Mouse (Mus musculus) kidney, adult 9 months (tissue): ENCODE data around the gene Cog2.
A peak's percentile ranks its signal among the peaks of the same experiment; 100 is the strongest.

Source experiments
- DNase-seq: peaks from one replicate; pipeline ENCODE4 v3.0.0; 2022

Gene Cog2

GRCm38 (mm10) chr8:124520249-124521080, at the start of gene Cog2:
Cog2 (plus strand) TSS chr8:124520767.
- DNase-seq, result peak; percentile 90

GRCm38 (mm10) chr8:124475690-124476089, 44.9 kb upstream of the Cog2 start:
- DNase-seq, result no peak

- DNase-seq, result no peak
Measured at GRCm38 (mm10) chr8:124476701-124477100, 43.9 kb upstream of the Cog2 start.

- DNase-seq, result no peak
Measured at GRCm38 (mm10) chr8:124479251-124479650, 41.3 kb upstream of the Cog2 start.

- DNase-seq, result no peak
Measured at GRCm38 (mm10) chr8:124480321-124480720, 40.2 kb upstream of the Cog2 start.

- DNase-seq, result no peak
Measured at GRCm38 (mm10) chr8:124482790-124483189, 37.8 kb upstream of the Cog2 start.

GRCm38 (mm10) chr8:124483356-124484115, 37.0 kb upstream of the Cog2 start:
- DNase-seq, result peak; percentile 47

- peak; percentile 67 for DNase-seq
Measured at GRCm38 (mm10) chr8:124489311-124489710, 31.3 kb upstream of the Cog2 start.

GRCm38 (mm10) chr8:124489786-124490185, 30.8 kb upstream of the Cog2 start:
- DNase-seq, result peak; percentile 33

- DNase-seq, result peak; percentile 91
Measured at GRCm38 (mm10) chr8:124494397-124494796, 26.2 kb upstream of the Cog2 start.

GRCm38 (mm10) chr8:124494955-124495354, 25.6 kb upstream of the Cog2 start:
- DNase-seq, result no peak

GRCm38 (mm10) chr8:124495676-124496075, 24.9 kb upstream of the Cog2 start:
- DNase-seq, result no peak

GRCm38 (mm10) chr8:124496266-124496665, 24.3 kb upstream of the Cog2 start:
- DNase-seq, result no peak

GRCm38 (mm10) chr8:124496871-124497270, 23.7 kb upstream of the Cog2 start:
- no peak for DNase-seq

GRCm38 (mm10) chr8:124498398-124498797, 22.2 kb upstream of the Cog2 start:
- DNase-seq, result no peak

- peak; percentile 40 for DNase-seq
Measured at GRCm38 (mm10) chr8:124499236-124499937, 21.2 kb upstream of the Cog2 start.

GRCm38 (mm10) chr8:124499938-124500239, 20.7 kb upstream of the Cog2 start:
- no peak for DNase-seq

GRCm38 (mm10) chr8:124505626-124506025, 14.9 kb upstream of the Cog2 start:
- DNase-seq, result no peak

- no peak for DNase-seq
Measured at GRCm38 (mm10) chr8:124507572-124508320, 12.8 kb upstream of the Cog2 start.

- DNase-seq, result no peak
Measured at GRCm38 (mm10) chr8:124508321-124508695, 12.3 kb upstream of the Cog2 start.

GRCm38 (mm10) chr8:124509156-124509555, 11.4 kb upstream of the Cog2 start:
- no peak for DNase-seq

- DNase-seq, result no peak
Measured at GRCm38 (mm10) chr8:124516039-124516438, 4.5 kb upstream of the Cog2 start.

- DNase-seq, result no peak
Measured at GRCm38 (mm10) chr8:124516525-124516924, 4.0 kb upstream of the Cog2 start.
